Mouse (Mus musculus): Measurements from ENCODE around the gene Elmo1.

- TF ChIP-seq POLR2A (IDR thresholded peaks at IDR 0.05; ENCODE audit: extremely low read depth, insufficient read depth, low read length): no peak
- TF ChIP-seq CTCF (IDR thresholded peaks at IDR 0.05; ENCODE audit: extremely low read depth, insufficient read depth, low read length): no peak
Observed at GRCm38 (mm10) chr13:20127553-20127952, 37.2 kb downstream of the Elmo1 start.

All from cortical plate, adult 2 months (tissue).